Mouse (Mus musculus): Measurements from ENCODE around the gene Dpp7.

Gene Dpp7

DNA sequence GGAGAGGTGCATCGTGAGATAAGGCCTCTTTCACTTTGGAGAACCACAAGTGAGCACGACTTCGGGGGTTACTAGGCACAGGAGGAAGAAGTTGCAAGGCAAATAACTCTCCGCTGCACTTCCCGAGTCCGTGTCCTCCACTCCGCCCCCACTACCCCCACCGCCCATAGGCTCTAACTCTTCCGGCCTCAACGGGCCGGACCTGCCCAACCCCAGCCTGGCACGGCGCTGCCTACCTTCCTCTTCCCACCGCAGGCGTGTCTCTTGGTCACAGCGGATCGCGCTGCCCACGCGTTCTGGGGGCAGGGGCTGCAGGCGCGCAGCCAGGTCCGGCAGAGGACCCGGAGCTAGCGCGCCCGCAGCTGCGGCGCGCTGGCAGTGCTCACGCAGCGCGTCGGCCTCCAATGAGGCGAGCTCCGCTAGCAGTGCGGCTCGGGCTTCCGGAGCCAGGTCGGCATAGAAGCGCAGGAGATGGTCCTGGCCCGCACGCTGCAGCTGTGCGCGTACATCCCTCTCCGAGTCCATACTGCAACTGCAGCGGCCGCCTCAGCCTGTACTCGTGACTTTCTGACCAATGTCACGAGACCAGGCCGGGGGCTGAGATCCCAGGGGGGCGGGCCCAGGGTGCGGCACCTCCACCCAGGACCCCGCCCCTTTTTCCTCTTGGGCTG is 9.1 kb upstream of the Dpp7 start, which contains the start of gene Uap1l1:
TSS of gene Uap1l1 (minus strand) at position 592 of the 671 bp plus-strand sequence.
- peak in 1 of 2 experiments; percentile 41 for DNase-seq (ENCODE audit: low spot score in 2 of 2)

DNA sequence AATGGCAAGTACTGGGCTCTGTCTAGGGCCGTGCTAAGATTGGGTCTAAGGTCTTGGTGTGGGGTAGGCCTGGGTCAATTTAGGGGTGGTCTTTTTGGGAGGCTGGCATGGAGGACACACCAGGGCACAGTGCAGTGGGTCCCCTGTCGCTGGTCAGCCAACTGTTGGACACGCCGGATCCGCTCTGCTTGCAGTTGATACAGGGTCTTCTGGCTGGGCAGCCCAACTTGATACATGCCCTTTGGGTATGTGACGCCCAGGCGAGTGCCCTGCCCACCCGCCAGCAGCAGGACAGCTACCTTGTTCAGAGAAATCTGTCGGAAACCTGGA is 8.6 kb upstream of the Dpp7 start:
- no peak for DNase-seq (ENCODE audit: low spot score in 2 of 2)

DNA sequence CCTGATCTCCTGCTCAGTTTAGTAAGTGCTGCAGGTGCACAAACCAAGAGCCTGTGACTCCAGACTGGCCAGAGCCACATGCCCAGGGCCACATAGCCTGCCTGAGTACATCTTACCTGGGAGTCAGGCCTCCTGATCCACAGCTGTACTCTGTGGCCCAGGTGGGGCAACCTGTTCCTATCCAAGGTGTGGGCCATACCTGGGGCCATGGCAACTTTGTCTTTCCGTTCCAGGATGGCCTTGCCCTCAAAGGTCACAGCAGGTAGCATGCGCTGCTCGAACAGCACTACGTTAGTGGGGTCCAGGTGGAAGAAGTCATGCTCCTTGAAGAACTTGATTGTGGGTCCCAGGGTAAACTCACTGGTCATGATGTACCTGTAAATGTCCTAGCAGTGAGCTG is 8.2 kb upstream of the Dpp7 start:
- DNase-seq (ENCODE audit: low spot score in 2 of 2), result no peak

DNA sequence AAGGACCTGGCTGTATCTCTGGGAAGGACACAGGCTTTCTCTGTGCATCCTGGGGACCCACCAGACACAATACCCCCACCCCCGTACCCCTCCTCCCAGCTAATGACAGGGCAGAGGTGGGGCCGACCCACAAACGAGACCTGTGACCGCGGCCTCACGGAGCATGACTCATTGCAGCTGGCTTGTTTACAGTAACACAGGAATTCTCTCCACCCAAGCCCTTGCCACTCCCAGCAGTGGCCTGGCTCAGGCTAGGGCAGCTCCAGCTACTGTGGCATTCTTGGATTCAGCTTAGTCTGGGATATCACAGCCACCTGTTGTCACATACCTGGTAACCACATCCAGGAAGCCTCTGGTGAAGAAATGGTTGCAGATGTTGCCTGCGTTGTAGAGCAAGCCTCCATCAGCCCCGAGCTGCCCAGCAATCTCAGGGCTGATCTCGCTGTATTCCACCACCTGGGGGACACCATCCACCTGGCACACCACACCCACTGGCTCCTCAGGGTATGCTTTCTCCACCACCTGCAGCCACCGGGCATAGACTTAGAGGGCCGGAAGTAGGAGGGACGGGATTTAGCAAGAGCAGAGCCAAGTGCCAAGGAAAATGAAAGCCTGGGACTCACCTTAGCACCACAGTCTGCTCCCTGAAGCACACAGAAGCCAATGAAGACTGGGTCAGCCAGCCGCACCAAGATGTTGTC is 7.5 kb upstream of the Dpp7 start:
- no peak for DNase-seq (ENCODE audit: low spot score in 2 of 2)

DNA sequence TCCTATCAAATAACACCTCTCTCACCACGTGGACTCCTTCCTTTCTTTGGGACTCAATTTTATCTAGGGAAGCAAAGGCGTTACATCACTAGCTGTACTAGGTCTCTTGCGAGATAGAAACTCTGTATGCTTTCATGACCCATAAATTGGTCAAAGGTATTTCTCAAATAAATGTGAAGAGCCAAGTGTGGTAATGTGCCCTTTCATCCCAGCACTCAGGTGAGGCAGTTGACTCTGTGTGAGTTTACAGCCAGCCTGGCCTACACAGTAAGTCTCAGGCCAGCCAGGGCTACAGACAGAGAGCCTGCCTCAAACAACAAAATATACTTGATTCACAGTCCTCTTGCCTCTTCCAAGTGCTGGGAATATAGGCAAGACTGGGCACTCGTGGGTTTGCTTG is 3.7 kb upstream of the Dpp7 start:
- DNase-seq (ENCODE audit: low spot score in 2 of 2), result no peak

GRCm38 (mm10) chr2:25355419-25356066 is 616 bp downstream of the Dpp7 start:
- no peak for DNase-seq (ENCODE audit: low spot score in 2 of 2)

DNA sequence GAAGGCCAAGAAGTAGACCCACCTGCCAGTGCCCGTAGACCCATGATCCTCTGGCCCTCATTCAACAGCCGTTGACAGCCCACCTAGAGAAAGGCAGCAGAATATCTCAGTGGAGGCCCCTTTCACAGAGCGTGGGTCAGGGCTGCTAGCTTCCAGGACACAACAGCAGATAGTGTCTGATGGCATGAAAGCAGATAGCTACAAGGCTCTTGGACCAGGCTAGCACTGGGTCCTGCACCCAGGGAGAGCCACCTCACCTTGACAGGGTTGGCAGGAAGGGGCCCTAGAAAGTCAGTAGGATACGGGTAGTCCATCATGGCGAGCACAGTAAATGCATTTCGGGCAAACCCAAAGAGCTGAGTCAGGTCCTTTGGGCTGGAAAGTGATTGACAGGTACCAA is 1.9 kb downstream of the Dpp7 start:
- DNase-seq (ENCODE audit: low spot score in 2 of 2), result no peak

GRCm38 (mm10) chr2:25350701-25351100 is 5.5 kb downstream of the Dpp7 start:
- DNase-seq (ENCODE audit: low spot score in 2 of 2), result no peak

- no peak for DNase-seq (ENCODE audit: low spot score in 2 of 2)
These were observed 6.7 kb downstream of the Dpp7 start for GRCm38 (mm10) chr2:25349499-25349898.

DNA sequence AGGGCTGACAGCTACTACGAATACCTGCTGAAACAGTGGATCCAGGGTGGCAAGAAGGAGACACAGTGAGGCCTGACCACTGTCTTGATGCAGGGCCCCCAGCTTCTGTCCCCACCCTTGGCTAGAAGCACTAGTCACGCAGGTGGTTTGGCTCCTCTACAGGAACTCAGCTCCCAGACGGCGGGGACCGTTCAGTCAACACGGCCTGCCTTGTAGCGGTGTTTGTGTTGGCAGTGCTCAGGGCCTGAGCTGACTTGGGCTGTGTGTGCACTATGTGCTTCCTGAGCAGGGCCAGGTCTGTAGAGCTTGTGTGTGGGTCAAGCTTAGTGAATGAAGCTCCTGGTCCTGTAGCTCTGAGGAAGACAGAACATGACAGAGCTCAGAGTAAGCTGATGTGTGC is 8.0 kb downstream of the Dpp7 start:
- no peak for DNase-seq (ENCODE audit: low spot score in 2 of 2)

DNA sequence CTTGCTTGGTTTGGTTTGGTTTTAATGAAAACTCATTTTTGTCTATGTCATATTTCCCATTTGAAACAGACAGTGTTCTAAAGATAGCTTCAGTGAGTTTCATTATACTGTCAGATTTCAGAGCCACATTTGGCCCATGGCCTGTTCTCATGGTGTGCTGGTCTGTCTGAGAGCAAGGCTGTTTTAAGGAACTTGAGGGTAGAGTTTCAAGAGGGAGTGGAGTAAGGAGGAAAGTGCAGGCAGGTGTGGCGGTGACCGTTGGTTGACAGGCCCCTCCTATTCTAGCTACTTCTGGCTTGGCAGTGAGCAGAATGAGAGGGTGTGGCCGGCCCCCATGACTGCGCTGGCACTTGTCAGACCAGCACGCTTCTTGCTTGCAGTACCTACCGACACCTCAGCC is 17.9 kb downstream of the Dpp7 start:
- no peak for DNase-seq (ENCODE audit: low spot score in 2 of 2)

- DNase-seq (ENCODE audit: low spot score in 2 of 2), result no peak
These were observed 22.6 kb downstream of the Dpp7 start for GRCm38 (mm10) chr2:25333569-25333968.

DNA sequence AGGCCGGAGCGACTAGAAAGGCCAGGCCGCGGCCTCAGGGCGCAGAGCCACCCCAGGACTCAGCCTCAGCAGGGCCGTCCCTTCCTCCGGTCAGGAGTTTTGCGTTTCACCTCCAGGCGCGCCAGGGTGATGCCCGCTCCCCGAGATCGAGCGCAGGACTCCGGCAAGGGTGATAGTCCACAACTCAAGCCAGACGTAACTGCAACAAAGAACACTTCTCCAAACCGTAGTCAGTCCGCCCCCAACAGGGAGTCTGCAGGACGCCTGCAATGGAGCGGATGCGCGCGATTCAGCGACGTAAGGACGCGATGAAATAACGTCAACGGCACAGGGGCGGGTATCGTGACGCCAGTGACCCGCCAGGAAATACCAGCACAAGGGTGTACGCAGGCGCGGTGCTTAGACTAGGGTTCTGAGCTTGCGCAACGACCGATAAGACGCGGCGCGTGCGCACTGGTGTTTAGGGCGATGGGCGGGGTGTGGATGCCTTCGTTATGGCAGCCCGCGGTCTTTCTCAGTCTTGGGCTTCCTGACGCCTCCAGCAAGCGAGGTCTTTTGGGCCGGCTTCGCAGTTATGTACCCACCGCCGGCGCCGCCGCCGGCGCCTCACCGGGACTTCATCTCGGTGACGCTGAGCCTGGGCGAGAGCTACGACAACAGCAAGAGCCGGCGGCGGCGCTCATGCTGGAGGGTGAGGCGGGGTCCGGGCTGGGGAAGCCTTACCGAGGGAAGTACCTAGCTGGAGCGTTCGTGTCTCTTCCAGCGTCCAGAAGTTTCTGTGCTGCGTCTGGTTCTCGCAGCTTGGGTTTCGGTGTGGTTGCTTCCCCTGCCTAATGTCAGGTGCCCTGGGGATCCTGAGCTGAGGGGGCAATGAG is 23.6 kb downstream of the Dpp7 start, which contains the start of gene Man1b1:
TSS of gene Man1b1 (plus strand) at position 53 of the 875 bp plus-strand sequence.
- DNase-seq (ENCODE audit: low spot score in 2 of 2), result peak; percentile 98 to 100

DNA sequence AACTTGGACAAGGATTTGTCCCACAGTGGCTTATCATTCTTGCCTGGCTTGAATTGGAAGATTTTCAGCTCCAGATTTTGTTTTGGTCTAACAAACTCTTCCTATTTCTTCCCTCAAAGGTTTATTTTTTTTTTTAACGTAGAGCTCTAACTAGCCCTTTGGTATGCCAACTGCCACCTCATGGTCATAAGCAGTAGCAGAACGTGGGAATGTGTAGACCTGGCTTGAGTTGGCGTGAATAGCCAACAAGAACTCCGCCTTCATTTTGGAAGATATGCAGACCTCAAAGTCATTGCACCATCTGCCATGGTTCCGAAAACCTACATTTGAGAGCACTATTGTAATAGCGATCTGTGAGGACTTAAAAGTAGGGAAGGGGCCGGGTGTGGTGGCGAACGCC is 24.7 kb downstream of the Dpp7 start:
- DNase-seq (ENCODE audit: low spot score in 2 of 2), result no peak

- DNase-seq (ENCODE audit: low spot score in 2 of 2), result no peak
These were observed 27.7 kb downstream of the Dpp7 start for GRCm38 (mm10) chr2:25328440-25328839.

DNA sequence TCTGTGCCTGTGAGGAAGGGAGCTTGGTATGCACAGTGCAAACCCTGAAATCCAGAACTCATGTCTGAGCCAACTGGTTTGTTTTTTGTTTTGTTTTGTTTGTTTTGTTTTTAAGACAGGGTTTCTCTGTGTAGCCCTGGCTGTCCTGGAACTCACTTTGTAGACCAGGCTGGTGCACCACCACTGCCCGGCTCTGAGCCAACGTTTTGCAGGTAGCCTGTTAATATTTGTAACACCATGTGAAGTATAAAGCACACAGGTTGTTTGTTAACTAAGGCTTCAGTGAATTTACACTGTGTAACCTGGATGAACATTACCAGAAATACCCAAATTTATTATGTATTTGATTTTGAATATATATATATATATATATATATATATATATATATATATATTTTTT is 30.1 kb downstream of the Dpp7 start:
- DNase-seq (ENCODE audit: low spot score in 2 of 2), result no peak

DNA sequence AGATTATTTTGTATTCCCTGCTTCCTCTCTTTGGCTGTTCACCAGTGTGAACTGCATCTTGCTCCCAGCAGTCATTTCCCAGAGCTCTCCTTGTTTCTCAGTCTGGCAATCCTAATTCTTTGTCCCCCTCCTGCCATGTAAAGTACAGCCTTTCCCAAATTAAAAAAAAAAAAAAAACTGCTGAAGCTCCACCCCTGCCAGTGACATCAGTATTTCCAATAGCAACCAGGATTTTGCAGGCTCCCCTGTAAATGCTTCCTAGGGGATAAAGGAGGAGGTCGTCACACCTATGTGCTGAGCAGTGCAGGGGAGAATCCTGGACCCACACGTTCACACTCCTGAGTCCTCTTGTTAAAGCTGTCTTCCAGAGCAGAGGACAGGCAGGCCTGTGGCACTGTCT is 36.1 kb downstream of the Dpp7 start:
- no peak for DNase-seq (ENCODE audit: low spot score in 2 of 2)

DNA sequence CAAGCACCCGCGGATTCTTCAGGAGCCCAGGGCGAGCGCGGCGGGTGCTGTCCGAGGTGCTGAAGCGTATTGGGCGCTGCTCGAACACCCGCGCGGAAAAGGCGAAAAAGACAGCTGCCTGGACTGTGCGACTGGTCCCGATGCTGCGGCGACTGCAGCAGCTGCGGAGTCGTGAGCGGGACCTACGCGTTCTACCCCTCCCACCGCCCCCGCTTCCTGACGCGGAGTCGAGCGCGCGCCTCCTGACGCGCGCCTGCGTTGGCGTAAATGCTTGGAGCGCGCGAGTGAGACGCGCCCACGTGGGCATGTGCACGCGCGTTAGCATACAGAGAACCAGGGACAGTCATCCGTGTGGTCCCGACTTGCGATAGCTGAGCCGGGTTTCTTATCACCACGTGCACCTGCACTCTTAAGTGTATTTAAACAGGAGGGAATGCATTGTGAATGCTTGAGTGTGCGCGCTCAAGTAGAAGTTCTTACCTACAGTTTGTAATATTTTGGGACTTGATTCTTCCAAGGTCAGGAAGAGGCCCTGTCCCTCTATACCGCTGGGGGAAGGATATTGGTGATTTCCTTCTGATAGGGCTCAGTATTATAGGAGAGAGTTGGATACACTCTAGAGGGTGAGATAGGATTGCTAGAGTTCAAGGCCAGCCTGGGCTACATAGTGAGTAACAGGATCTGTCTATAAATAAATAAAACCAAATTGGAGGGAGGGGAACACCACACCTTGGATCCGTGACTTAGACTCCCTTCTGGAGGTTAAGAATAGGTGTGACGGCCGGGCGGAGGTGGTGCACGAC is 37.0 kb downstream of the Dpp7 start, which contains the start of gene Grin1:
TSS of gene Grin1 (minus strand) at position 217 of the 803 bp plus-strand sequence.
- DNase-seq (ENCODE audit: low spot score in 2 of 2), result peak; percentile 71 to 77

GRCm38 (mm10) chr2:25318119-25318966 is 37.8 kb downstream of the Dpp7 start:
- peak in 1 of 2 experiments; percentile 51 for DNase-seq (ENCODE audit: low spot score in 2 of 2)

- DNase-seq (ENCODE audit: low spot score in 2 of 2), result no peak
These were observed 44.7 kb downstream of the Dpp7 start for GRCm38 (mm10) chr2:25311491-25311891.
